Mouse (Mus musculus) limb, embryonic 11.5 days (tissue): Measurements from ENCODE around the gene Thsd7b. TPM values are rescaled to one million over a fixed set of nuclear protein-coding genes. Genes with fewer than 3 reads are reported as not detected.
"Not testable (repeated sequence)": the region's sequence is repeated elsewhere in the genome, so short reads cannot be mapped to it uniquely, and the experiment has no call there.

Experiments
- ATAC-seq: fragments of 200-750 bp; cut with Nextera tagmentation; 2 replicates; pipeline ENCODE4 v1.8.0; 2017; ENCODE audit warnings: low read depth; ENCODE audit not compliant: insufficient number of reproducible peaks, low FRiP score, low TSS enrichment
- DNase-seq: peaks from one replicate; pipeline ENCODE4 v3.0.0-alpha.2; 2015; ENCODE audit warnings: low spot score
- H3K27ac ChIP-seq: fragments of 300-500 bp; sonication (generic); replicated peaks from 2 replicates; pipeline ENCODE4 v1.5.1; 2014; ENCODE audit warnings: low read depth, mild to moderate bottlenecking, low read length
- H3K27me3 ChIP-seq: fragments of 300-500 bp; sonication (generic); 2 replicates; pipeline ENCODE4 v1.6.1; 2014; ENCODE audit warnings: mild to moderate bottlenecking, low read length, mixed read lengths; ENCODE audit not compliant: control insufficient read depth, insufficient read depth
- H3K36me3 ChIP-seq: fragments of 300-500 bp; sonication (generic); 2 replicates; pipeline ENCODE4 v1.6.1; 2014; ENCODE audit warnings: mild to moderate bottlenecking, low read length, moderate library complexity, mixed read lengths; ENCODE audit not compliant: control insufficient read depth, insufficient read depth
- H3K4me1 ChIP-seq: fragments of 300-500 bp; sonication (generic); 2 replicates; pipeline ENCODE4 v1.6.1; 2014; ENCODE audit warnings: low read length, mixed read lengths; ENCODE audit not compliant: control insufficient read depth, insufficient read depth
- H3K4me2 ChIP-seq: fragments of 300-500 bp; sonication (generic); 2 replicates; pipeline ENCODE4 v1.6.1; 2014; ENCODE audit warnings: low read depth, mild to moderate bottlenecking, moderate library complexity; ENCODE audit not compliant: severe bottlenecking
- H3K4me3 ChIP-seq: fragments of 300-500 bp; sonication (generic); 2 replicates; pipeline ENCODE4 v1.5.1; 2014; ENCODE audit warnings: low read depth, low read length
- H3K9ac ChIP-seq: fragments of 300-500 bp; sonication (generic); 2 replicates; pipeline ENCODE4 v1.6.1; 2014; ENCODE audit warnings: mild to moderate bottlenecking, low read length
- H3K9me3 ChIP-seq: fragments of 300-500 bp; sonication (generic); 2 replicates; pipeline ENCODE4 v1.6.1; 2016; ENCODE audit warnings: low read length; ENCODE audit not compliant: control insufficient read depth
- WGBS: fragments of 180-500 bp; shearing (Covaris S2); extraction: QIAGEN DNeasy Blood & Tissue Kit; methylation state at CpG from one replicate; pipeline ENCODE4 v1.1.7; 2014; 5-methylcytosine and 5-hydroxymethylcytosine counted together
- polyA plus RNA-seq: library from polyadenylated mRNA; unstranded; fragments of >200 nt; fragmentation: Nextera tagmentation; extraction: Ambion mirVana; gene quantifications from 2 replicates; pipeline ENCODE4 v1.2.1, GENCODE M21; 2014

Gene Thsd7b
- polyA plus RNA-seq, 1 experiment from 2014 or later = 0.40 TPM

- 88% methylated on average over 7 of the region's 7 CpGs for WGBS
- Histone ChIP-seq H3K27ac (no peak overlapping the region), H3K36me3 (no peaks in the 10 kb centered on the region), H3K9me3 (no peaks in the 10 kb centered on the region), H3K4me1 (no peaks in the 10 kb centered on the region), H3K9ac (no peak overlapping the region), H3K4me3 (no peak overlapping the region), H3K27me3 (no peaks in the 10 kb centered on the region), H3K4me2 (no peak overlapping the region)
- ATAC-seq = no peak
- no peak for DNase-seq
These were observed 346.6 kb downstream of the Thsd7b start for GRCm38 (mm10) chr1:129619440-129620301.

GRCm38 (mm10) chr1:129624519-129624918 is 351.4 kb downstream of the Thsd7b start:
- no peaks in the 10 kb centered on the region for H3K27me3 ChIP-seq
- H3K27ac ChIP-seq = no peak overlapping the region
- H3K9me3 ChIP-seq = no peaks in the 10 kb centered on the region
- no peak overlapping the region for H3K4me3 ChIP-seq
- no peaks in the 10 kb centered on the region for H3K4me1 ChIP-seq
- no peak for ATAC-seq
- H3K9ac ChIP-seq = no peak overlapping the region
- DNase-seq = no peak
- 85% methylated on average over 6 of the region's 6 CpGs for WGBS
- H3K36me3 ChIP-seq = no peaks in the 10 kb centered on the region
- no peak overlapping the region for H3K4me2 ChIP-seq

GRCm38 (mm10) chr1:129635146-129635545 is 362.0 kb downstream of the Thsd7b start:
- H3K4me2 ChIP-seq = no peak overlapping the region
- no peak overlapping the region for H3K27ac ChIP-seq
- DNase-seq = no peak
- 73% methylated on average over 4 of the region's 4 CpGs for WGBS
- H3K9ac ChIP-seq = no peak overlapping the region
- H3K4me1 ChIP-seq = no peaks in the 10 kb centered on the region
- H3K9me3 ChIP-seq = no peaks in the 10 kb centered on the region
- no peak for ATAC-seq
- H3K36me3 ChIP-seq = no peaks in the 10 kb centered on the region
- no peak overlapping the region for H3K4me3 ChIP-seq
- no peaks in the 10 kb centered on the region for H3K27me3 ChIP-seq

GRCm38 (mm10) chr1:129644252-129644861 is 371.3 kb downstream of the Thsd7b start:
- DNase-seq (peak; percentile 32), ATAC-seq (peak; percentile 39; the same call in 1 of the 2 replicates)

GRCm38 (mm10) chr1:129651448-129651847 is 378.3 kb downstream of the Thsd7b start:
- H3K9ac ChIP-seq, H3K4me3 ChIP-seq, H3K27me3 ChIP-seq, H3K4me2 ChIP-seq, H3K36me3 ChIP-seq, H3K9me3 ChIP-seq, H3K27ac ChIP-seq, DNase-seq, H3K4me1 ChIP-seq, ATAC-seq: not testable (repeated sequence)
- 94% methylated on average over 6 of the region's 6 CpGs for WGBS

More at GRCm38 (mm10) chr1:129644252-129644861, 371.3 kb downstream of the Thsd7b start:
- WGBS = 32% methylated on average over 8 of the region's 8 CpGs
- Histone ChIP-seq H3K4me1 (no peaks in the 10 kb centered on the region), H3K4me3 (no peak overlapping the region), H3K36me3 (no peaks in the 10 kb centered on the region), H3K27ac (no peak overlapping the region), H3K9ac (no peak overlapping the region), H3K4me2 (no peak overlapping the region), H3K9me3 (no peaks in the 10 kb centered on the region), H3K27me3 (no peaks in the 10 kb centered on the region)

- Histone ChIP-seq H3K4me1 (no peaks in the 10 kb centered on the region), H3K4me2 (no peak overlapping the region), H3K9me3 (no peaks in the 10 kb centered on the region), H3K36me3 (no peaks in the 10 kb centered on the region), H3K4me3 (no peak overlapping the region), H3K9ac (no peak overlapping the region), H3K27ac (no peak overlapping the region), H3K27me3 (no peaks in the 10 kb centered on the region)
- 58% methylated on average over 3 of the region's 3 CpGs for WGBS
- ATAC-seq (no peak), DNase-seq (no peak)
These were observed 384.9 kb downstream of the Thsd7b start for GRCm38 (mm10) chr1:129658045-129658444.

GRCm38 (mm10) chr1:129675878-129676277 is 402.8 kb downstream of the Thsd7b start:
- no peak for DNase-seq
- 39% methylated on average over 1 of the region's 1 CpGs for WGBS
- no peak overlapping the region for H3K4me3 ChIP-seq

GRCm38 (mm10) chr1:129678851-129679250 is 405.7 kb downstream of the Thsd7b start:
- ATAC-seq (no peak), DNase-seq (no peak)
- Histone ChIP-seq H3K4me3 (no peak overlapping the region), H3K9ac (no peak overlapping the region), H3K36me3 (no peaks in the 10 kb centered on the region), H3K4me2 (no peak overlapping the region), H3K27me3 (no peaks in the 10 kb centered on the region), H3K27ac (no peak overlapping the region), H3K9me3 (no peaks in the 10 kb centered on the region), H3K4me1 (no peaks in the 10 kb centered on the region)
- 72% methylated on average over 4 of the region's 4 CpGs for WGBS

More at GRCm38 (mm10) chr1:129675878-129676277, 402.8 kb downstream of the Thsd7b start:
- Histone ChIP-seq H3K9me3 (no peaks in the 10 kb centered on the region), H3K4me2 (no peak overlapping the region), H3K27me3 (no peaks in the 10 kb centered on the region), H3K4me1 (no peaks in the 10 kb centered on the region), H3K9ac (no peak overlapping the region), H3K27ac (no peak overlapping the region), H3K36me3 (no peaks in the 10 kb centered on the region)
- no peak; the same call in 1 of the 2 replicates for ATAC-seq
